Mouse (Mus musculus): Measurements from ENCODE around the gene Umps. TPM values are rescaled to one million over a fixed set of nuclear protein-coding genes. Genes with fewer than 3 reads are reported as not detected.
A peak's percentile ranks its signal among the peaks of the same experiment; 100 is the strongest.

Umps gene
- polyA plus RNA-seq, 1 experiment from 2014 or later, result 34.0 TPM

- H3K36me3 ChIP-seq (replicated peaks), result no peaks in the 10 kb centered on the region
- no peak overlapping the region for H3K4me3 ChIP-seq (replicated peaks)
- H3K4me2 ChIP-seq, result no peak overlapping the region
- no peak overlapping the region for H3K9ac ChIP-seq
- peaks cover 15% of the 10 kb centered on the region for H3K4me1 ChIP-seq (replicated peaks)
- ATAC-seq (ENCODE audit: insufficient read depth), result no peak
- H3K27me3 ChIP-seq, result no peaks in the 10 kb centered on the region
- H3K27ac ChIP-seq (replicated peaks), result no peak overlapping the region
- H3K9me3 ChIP-seq (replicated peaks), result no peaks in the 10 kb centered on the region
- 45% methylated on average over 11 of the region's 11 CpGs for WGBS (ENCODE audit: insufficient replicate concordance)
Measured at GRCm38 (mm10) chr16:33941271-33941781, 25.5 kb downstream of the Umps start.

GRCm38 (mm10) chr16:33940095-33940494, 26.7 kb downstream of the Umps start:
- H3K4me2 ChIP-seq, result no peak overlapping the region
- H3K4me1 ChIP-seq (replicated peaks), result peaks cover 4% of the 10 kb centered on the region; the same call in 1 of the 2 replicates
- no peak for ATAC-seq (ENCODE audit: insufficient read depth)
- no peak overlapping the region for H3K4me3 ChIP-seq (replicated peaks)
- H3K27ac ChIP-seq (replicated peaks), result no peak overlapping the region
- H3K9me3 ChIP-seq (replicated peaks), result no peaks in the 10 kb centered on the region
- no peak overlapping the region for H3K9ac ChIP-seq
- WGBS (ENCODE audit: insufficient replicate concordance), result 62% methylated on average over 5 of the region's 5 CpGs
- no peaks in the 10 kb centered on the region for H3K27me3 ChIP-seq
- no peaks in the 10 kb centered on the region for H3K36me3 ChIP-seq (replicated peaks)

- ATAC-seq (ENCODE audit: insufficient read depth), result no peak
- WGBS (ENCODE audit: insufficient replicate concordance), result 44% methylated on average over 9 of the region's 9 CpGs
- Histone ChIP-seq H3K36me3 (replicated peaks) (no peaks in the 10 kb centered on the region), H3K27me3 (no peaks in the 10 kb centered on the region), H3K27ac (replicated peaks) (no peak overlapping the region), H3K9ac (no peak overlapping the region), H3K4me1 (replicated peaks) (peaks cover 4% of the 10 kb centered on the region), H3K9me3 (replicated peaks) (no peaks in the 10 kb centered on the region), H3K4me2 (no peak overlapping the region), H3K4me3 (replicated peaks) (no peak overlapping the region)
Measured at GRCm38 (mm10) chr16:33939636-33940035, 27.2 kb downstream of the Umps start.

- ATAC-seq (ENCODE audit: insufficient read depth), result no peak
- Histone ChIP-seq H3K4me1 (replicated peaks) (peaks cover 10% of the 10 kb centered on the region), H3K27me3 (no peaks in the 10 kb centered on the region), H3K9me3 (replicated peaks) (no peaks in the 10 kb centered on the region), H3K36me3 (replicated peaks) (no peaks in the 10 kb centered on the region), H3K4me3 (replicated peaks) (no peak overlapping the region), H3K4me2 (no peak overlapping the region), H3K9ac (no peak overlapping the region), H3K27ac (replicated peaks) (no peak overlapping the region)
- 48% methylated on average over 2 of the region's 2 CpGs for WGBS (ENCODE audit: insufficient replicate concordance)
Measured at GRCm38 (mm10) chr16:33939133-33939531, 27.7 kb downstream of the Umps start.

GRCm38 (mm10) chr16:33938311-33939132, 28.3 kb downstream of the Umps start:
- ATAC-seq (ENCODE audit: insufficient read depth), result no peak
- Histone ChIP-seq H3K4me3 (replicated peaks) (no peak overlapping the region), H3K9me3 (replicated peaks) (no peaks in the 10 kb centered on the region), H3K27ac (replicated peaks) (no peak overlapping the region), H3K27me3 (no peaks in the 10 kb centered on the region), H3K4me1 (replicated peaks) (peaks cover 15% of the 10 kb centered on the region), H3K9ac (no peak overlapping the region), H3K36me3 (replicated peaks) (no peaks in the 10 kb centered on the region), H3K4me2 (no peak overlapping the region)
- WGBS (ENCODE audit: insufficient replicate concordance), result 58% methylated on average over 12 of the region's 12 CpGs

- 57% methylated on average over 8 of the region's 8 CpGs for WGBS (ENCODE audit: insufficient replicate concordance)
- Histone ChIP-seq H3K9ac (no peak overlapping the region), H3K27ac (replicated peaks) (no peak overlapping the region), H3K9me3 (replicated peaks) (no peaks in the 10 kb centered on the region), H3K4me1 (replicated peaks) (peaks cover 15% of the 10 kb centered on the region), H3K4me2 (no peak overlapping the region), H3K36me3 (replicated peaks) (no peaks in the 10 kb centered on the region), H3K27me3 (no peaks in the 10 kb centered on the region), H3K4me3 (replicated peaks) (no peak overlapping the region)
- ATAC-seq (ENCODE audit: insufficient read depth), result no peak
Measured at GRCm38 (mm10) chr16:33937567-33937966, 29.3 kb downstream of the Umps start.

- WGBS (ENCODE audit: insufficient replicate concordance), result 48% methylated on average over 4 of the region's 4 CpGs
- Histone ChIP-seq H3K4me3 (replicated peaks) (no peak overlapping the region), H3K4me2 (no peak overlapping the region)
Measured at GRCm38 (mm10) chr16:33936885-33937284, 30.0 kb downstream of the Umps start.

GRCm38 (mm10) chr16:33935407-33935785, 31.4 kb downstream of the Umps start:
- Histone ChIP-seq H3K27me3 (no peaks in the 10 kb centered on the region), H3K4me3 (replicated peaks) (no peak overlapping the region), H3K4me1 (replicated peaks) (peaks cover 16% of the 10 kb centered on the region), H3K9ac (no peak overlapping the region), H3K27ac (replicated peaks) (no peak overlapping the region), H3K9me3 (replicated peaks) (no peaks in the 10 kb centered on the region), H3K4me2 (no peak overlapping the region), H3K36me3 (replicated peaks) (no peaks in the 10 kb centered on the region)
- no peak for ATAC-seq (ENCODE audit: insufficient read depth)
- 84% methylated on average over 6 of the region's 6 CpGs for WGBS (ENCODE audit: insufficient replicate concordance)

More at GRCm38 (mm10) chr16:33936885-33937284, 30.0 kb downstream of the Umps start:
- Histone ChIP-seq H3K27ac (replicated peaks) (no peak overlapping the region), H3K36me3 (replicated peaks) (no peaks in the 10 kb centered on the region), H3K9ac (no peak overlapping the region), H3K4me1 (replicated peaks) (peaks cover 15% of the 10 kb centered on the region), H3K27me3 (no peaks in the 10 kb centered on the region), H3K9me3 (replicated peaks) (no peaks in the 10 kb centered on the region)
- ATAC-seq (ENCODE audit: insufficient read depth), result no peak

- Histone ChIP-seq H3K4me1 (replicated peaks) (peaks cover 16% of the 10 kb centered on the region), H3K27ac (replicated peaks) (peak overlapping the region; percentile 19; the same call in 1 of the 2 replicates)
Measured at GRCm38 (mm10) chr16:33934701-33935406, 32.0 kb downstream of the Umps start.

GRCm38 (mm10) chr16:33933411-33933810, 33.4 kb downstream of the Umps start:
- no peaks in the 10 kb centered on the region for H3K27me3 ChIP-seq
- H3K27ac ChIP-seq (replicated peaks), result no peak overlapping the region
- H3K4me1 ChIP-seq (replicated peaks), result peaks cover 21% of the 10 kb centered on the region
- H3K4me3 ChIP-seq (replicated peaks), result no peak overlapping the region
- no peak overlapping the region for H3K9ac ChIP-seq
- no peak for ATAC-seq (ENCODE audit: insufficient read depth)
- H3K36me3 ChIP-seq (replicated peaks), result no peaks in the 10 kb centered on the region
- WGBS (ENCODE audit: insufficient replicate concordance), result 66% methylated on average over 11 of the region's 11 CpGs
- H3K9me3 ChIP-seq (replicated peaks), result no peaks in the 10 kb centered on the region
- H3K4me2 ChIP-seq, result no peak overlapping the region

More at GRCm38 (mm10) chr16:33934701-33935406, 32.0 kb downstream of the Umps start:
- Histone ChIP-seq H3K9me3 (replicated peaks) (no peaks in the 10 kb centered on the region), H3K4me3 (replicated peaks) (no peak overlapping the region), H3K36me3 (replicated peaks) (no peaks in the 10 kb centered on the region), H3K27me3 (no peaks in the 10 kb centered on the region), H3K4me2 (no peak overlapping the region), H3K9ac (no peak overlapping the region)
- no peak for ATAC-seq (ENCODE audit: insufficient read depth)
- 42% methylated on average over 5 of the region's 5 CpGs for WGBS (ENCODE audit: insufficient replicate concordance)

GRCm38 (mm10) chr16:33932126-33932525, 34.7 kb downstream of the Umps start:
- no peak overlapping the region for H3K9ac ChIP-seq

More at GRCm38 (mm10) chr16:33932126-33932525, 34.7 kb downstream of the Umps start:
- Histone ChIP-seq H3K27me3 (no peaks in the 10 kb centered on the region), H3K9me3 (replicated peaks) (no peaks in the 10 kb centered on the region), H3K4me1 (replicated peaks) (peaks cover 21% of the 10 kb centered on the region), H3K4me2 (no peak overlapping the region), H3K36me3 (replicated peaks) (no peaks in the 10 kb centered on the region), H3K4me3 (replicated peaks) (no peak overlapping the region), H3K27ac (replicated peaks) (no peak overlapping the region)
- WGBS (ENCODE audit: insufficient replicate concordance), result 35% methylated on average over 5 of the region's 5 CpGs
- ATAC-seq (ENCODE audit: insufficient read depth), result no peak

Data from liver, embryonic 15.5 days (tissue).